Mouse (Mus musculus): ENCODE results near the gene Lhfp. TPM values are rescaled to one million over a fixed set of nuclear protein-coding genes. Genes with fewer than 3 reads are reported as not detected.

The Lhfp gene
- polyA plus RNA-seq, 1 experiment, result 225 TPM

DNA sequence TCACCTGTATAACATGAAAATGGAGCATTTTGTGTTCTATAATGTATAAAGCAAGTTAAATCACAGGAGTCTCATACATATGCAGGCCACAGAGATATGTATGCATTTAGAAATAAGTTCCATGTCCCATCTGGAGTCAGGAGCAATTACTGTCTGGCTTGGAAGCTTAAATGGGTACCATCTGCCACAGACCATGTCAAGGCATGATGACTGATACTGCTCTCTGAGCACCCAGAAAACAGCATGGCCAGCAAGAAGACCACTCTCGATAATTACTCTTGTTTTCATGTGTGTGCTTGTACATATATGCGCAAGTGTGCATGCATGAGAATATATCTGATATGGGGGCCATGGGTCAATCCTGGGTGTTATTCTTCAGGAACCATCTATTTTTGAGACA is 269.3 kb downstream of the Lhfp start:
- no peak overlapping the region for H3K4me3 ChIP-seq (ENCODE audit: insufficient read depth, low read length)
- H3K4me1 ChIP-seq (ENCODE audit: control insufficient read depth, insufficient read depth, low read length), result no peaks in the 10 kb centered on the region
- TF ChIP-seq CTCF (IDR thresholded peaks at IDR 0.05; ENCODE audit: borderline replicate concordance, insufficient read depth, low read length), result no peak
- no peak for TF ChIP-seq POLR2A (IDR thresholded peaks at IDR 0.05; ENCODE audit: low read depth, low read length)
- H3K27ac ChIP-seq (ENCODE audit: insufficient read depth, low read length), result no peak overlapping the region

Other genes starting within 250 kb of the Lhfp start
- gene Cog6, start 24.3 kb upstream of the Lhfp start, polyA plus RNA-seq (2011; ENCODE audit: insufficient read length, low read depth, missing spikeins), result 29.3 and 34.1 TPM in 2 replicates